24 mouse cellular contexts compared by ENCODE assay signal in genomic region chr5:118752868-118753267, GRCm38 (mm10).
DNase-seq lines count a peak whose midpoint lies in the region; ATAC-seq and TF ChIP-seq lines count a peak whose summit lies in the region.
"Had no signal": no experiment of that assay in that cellular context is flagged by ENCODE, and none has a peak within 500 bp of the region (broad histone marks: within the 10 kb centered on the region; RNA-seq: fewer than 3 reads in every experiment).

No protein-coding gene starts in this region.

- no peak for DNase-seq in forebrain, embryonic 10.5 days (ENCODE audit: extremely low spot score, low spot score)
- DNase-seq in hindbrain, embryonic 10.5 days (ENCODE audit: low spot score), result no peak
- peak; percentile 46 to 48 for DNase-seq in layer of hippocampus, adult 2 months (ENCODE audit: low spot score in 2 of 2)
- no peak for DNase-seq in layer of hippocampus, postnatal 25 days (ENCODE audit: extremely low spot score in 1 of 2, low spot score in 1 of 2)
- DNase-seq in forebrain, postnatal 0 days, result peak; percentile 30
- no peak for DNase-seq in spleen, postnatal 14 days (ENCODE audit: low spot score in 2 of 2)
- DNase-seq: embryo, embryonic 11 days; gastrocnemius, postnatal 36 days; kidney, adult 11 months; kidney, postnatal 14 days; right cerebral cortex, postnatal 25 days; thymus, postnatal 14 days had no signal

- ATAC-seq in forebrain, embryonic 12.5 days (ENCODE audit: low FRiP score), result no peak
- ATAC-seq in hindbrain, embryonic 13.5 days (ENCODE audit: low FRiP score), result no peak
- peak; percentile 53 for ATAC-seq in forebrain, postnatal 0 days
- ATAC-seq: CD4-positive, CD25-positive, alpha-beta regulatory T cell, adult 4 months; inflammation-experienced regulatory T-cells, adult 6 months; midbrain, embryonic 15.5 days had no signal

- TF ChIP-seq CTCF in layer of hippocampus, adult 2 months (conservative IDR thresholded peaks at IDR 0.05), result no peak
- no peak for TF ChIP-seq CTCF in forebrain, postnatal 0 days (IDR thresholded peaks at IDR 0.05; ENCODE audit: low read depth)

- H3K27me3 ChIP-seq in forebrain, embryonic 12.5 days, result no peaks in the 10 kb centered on the region
- no peaks in the 10 kb centered on the region for H3K27me3 ChIP-seq in forebrain, embryonic 10.5 days (ENCODE audit: poor library complexity, severe bottlenecking)
- no peaks in the 10 kb centered on the region for H3K27me3 ChIP-seq in hindbrain, embryonic 13.5 days
- H3K27me3 ChIP-seq in hindbrain, embryonic 10.5 days (ENCODE audit: insufficient read depth, poor library complexity, severe bottlenecking), result no peaks in the 10 kb centered on the region
- no peaks in the 10 kb centered on the region for H3K27me3 ChIP-seq in forebrain, postnatal 0 days (ENCODE audit: insufficient read depth, low read length)
- H3K27me3 ChIP-seq: embryonic facial prominence, embryonic 12.5 days; limb, embryonic 12.5 days; lung, embryonic 15.5 days; midbrain, embryonic 15.5 days had no signal

- no peak overlapping the region for H3K9ac ChIP-seq in forebrain, embryonic 12.5 days
- H3K9ac ChIP-seq in hindbrain, embryonic 13.5 days, result no peak overlapping the region
- H3K9ac ChIP-seq in forebrain, postnatal 0 days, result 0 out of 2 replicates have a peak overlapping the region, but pooled peaks have one; percentile 3
- H3K9ac ChIP-seq: embryonic facial prominence, embryonic 12.5 days; limb, embryonic 12.5 days; lung, embryonic 15.5 days; midbrain, embryonic 15.5 days had no signal

- H3K9me3 ChIP-seq in forebrain, embryonic 12.5 days, result no peaks in the 10 kb centered on the region
- H3K9me3 ChIP-seq in forebrain, embryonic 10.5 days, result no peaks in the 10 kb centered on the region
- H3K9me3 ChIP-seq in hindbrain, embryonic 13.5 days, result no peaks in the 10 kb centered on the region
- H3K9me3 ChIP-seq in hindbrain, embryonic 10.5 days, result no peaks in the 10 kb centered on the region
- H3K9me3 ChIP-seq in forebrain, postnatal 0 days (ENCODE audit: low read length), result no peaks in the 10 kb centered on the region
- H3K9me3 ChIP-seq: embryonic facial prominence, embryonic 12.5 days; limb, embryonic 12.5 days; lung, embryonic 15.5 days; midbrain, embryonic 10.5 days; midbrain, embryonic 15.5 days had no signal

- H3K27ac ChIP-seq in forebrain, embryonic 12.5 days, result peak overlapping the region; percentile 20; the same call in 1 of the 2 replicates
- no peak overlapping the region for H3K27ac ChIP-seq in forebrain, embryonic 10.5 days
- peak overlapping the region; percentile 70; the same call in 1 of the 2 replicates for H3K27ac ChIP-seq in hindbrain, embryonic 13.5 days
- H3K27ac ChIP-seq in hindbrain, embryonic 10.5 days, result no peak overlapping the region
- peak overlapping the region; percentile 0; the same call in 1 of the 2 replicates for H3K27ac ChIP-seq in layer of hippocampus, adult 2 months
- no peak overlapping the region for H3K27ac ChIP-seq in forebrain, postnatal 0 days (ENCODE audit: low read depth, low read length)
- H3K27ac ChIP-seq: embryonic facial prominence, embryonic 12.5 days; limb, embryonic 12.5 days; lung, embryonic 15.5 days; midbrain, embryonic 10.5 days had no signal

- WGBS in forebrain, embryonic 12.5 days, result 91% methylated on average over 3 of the region's 3 CpGs
- WGBS in forebrain, embryonic 10.5 days, result 89% methylated on average over 3 of the region's 3 CpGs
- 97% methylated on average over 3 of the region's 3 CpGs for WGBS in hindbrain, embryonic 13.5 days
- 90% methylated on average over 3 of the region's 3 CpGs for WGBS in hindbrain, embryonic 10.5 days
- WGBS in forebrain, postnatal 0 days, result 59% methylated on average over 3 of the region's 3 CpGs

- no peak overlapping the region for H3K4me3 ChIP-seq in forebrain, embryonic 12.5 days (replicated peaks)
- no peak overlapping the region for H3K4me3 ChIP-seq in forebrain, embryonic 10.5 days
- no peak overlapping the region for H3K4me3 ChIP-seq in hindbrain, embryonic 13.5 days
- no peak overlapping the region for H3K4me3 ChIP-seq in hindbrain, embryonic 10.5 days
- no peak overlapping the region for H3K4me3 ChIP-seq in layer of hippocampus, adult 2 months
- H3K4me3 ChIP-seq in forebrain, postnatal 0 days (ENCODE audit: low read depth, low read length), result no peak overlapping the region
- H3K4me3 ChIP-seq: embryonic facial prominence, embryonic 12.5 days; left cerebral cortex, adult 2 months; limb, embryonic 12.5 days; lung, embryonic 15.5 days; midbrain, embryonic 10.5 days; midbrain, embryonic 15.5 days had no signal

- peaks cover 9% of the 10 kb centered on the region; the same call in 1 of the 2 replicates for H3K4me1 ChIP-seq in forebrain, embryonic 12.5 days
- peaks cover 28% of the 10 kb centered on the region for H3K4me1 ChIP-seq in forebrain, embryonic 10.5 days
- H3K4me1 ChIP-seq in hindbrain, embryonic 13.5 days (replicated peaks), result peaks cover 21% of the 10 kb centered on the region
- H3K4me1 ChIP-seq in hindbrain, embryonic 10.5 days (replicated peaks), result no peaks in the 10 kb centered on the region; the same call in 1 of the 2 replicates
- H3K4me1 ChIP-seq in forebrain, postnatal 0 days (ENCODE audit: insufficient read depth), result no peaks in the 10 kb centered on the region
- H3K4me1 ChIP-seq: embryonic facial prominence, embryonic 12.5 days; limb, embryonic 12.5 days; lung, embryonic 15.5 days; midbrain, embryonic 15.5 days had no signal

- no peak overlapping the region for H3K4me2 ChIP-seq in forebrain, embryonic 12.5 days
- no peak overlapping the region for H3K4me2 ChIP-seq in hindbrain, embryonic 13.5 days
- H3K4me2 ChIP-seq in forebrain, postnatal 0 days (ENCODE audit: low read depth), result no peak overlapping the region
- H3K4me2 ChIP-seq: embryonic facial prominence, embryonic 12.5 days; heart, embryonic 11.5 days; limb, embryonic 12.5 days; liver, embryonic 11.5 days; lung, embryonic 15.5 days; midbrain, embryonic 15.5 days had no signal

- peaks cover 97% of the 10 kb centered on the region for H3K36me3 ChIP-seq in forebrain, embryonic 12.5 days (replicated peaks)
- peaks cover 99% of the 10 kb centered on the region for H3K36me3 ChIP-seq in forebrain, embryonic 10.5 days (replicated peaks)
- peaks cover 91% of the 10 kb centered on the region for H3K36me3 ChIP-seq in hindbrain, embryonic 13.5 days
- peaks cover 100% of the 10 kb centered on the region for H3K36me3 ChIP-seq in hindbrain, embryonic 10.5 days
- H3K36me3 ChIP-seq in forebrain, postnatal 0 days (ENCODE audit: insufficient read depth), result peaks cover 84% of the 10 kb centered on the region

Comparison
In these comparisons a context has a peak if more than half of its experiments do, and no peak if none do; other contexts are left out.
1. H3K27ac ChIP-seq: peak in forebrain, embryonic 12.5 days (single experiment), hindbrain, embryonic 13.5 days (single experiment) and layer of hippocampus, adult 2 months (single experiment); none in forebrain, embryonic 10.5 days (single experiment), hindbrain, embryonic 10.5 days (single experiment) and forebrain, postnatal 0 days (single experiment).
2. DNase-seq: peak in layer of hippocampus, adult 2 months (2 of 2) and forebrain, postnatal 0 days (single experiment); none in forebrain, embryonic 10.5 days (single experiment), hindbrain, embryonic 10.5 days (single experiment), layer of hippocampus, postnatal 25 days (0 of 2) and spleen, postnatal 14 days (0 of 2).